In the genomic region with DNA sequence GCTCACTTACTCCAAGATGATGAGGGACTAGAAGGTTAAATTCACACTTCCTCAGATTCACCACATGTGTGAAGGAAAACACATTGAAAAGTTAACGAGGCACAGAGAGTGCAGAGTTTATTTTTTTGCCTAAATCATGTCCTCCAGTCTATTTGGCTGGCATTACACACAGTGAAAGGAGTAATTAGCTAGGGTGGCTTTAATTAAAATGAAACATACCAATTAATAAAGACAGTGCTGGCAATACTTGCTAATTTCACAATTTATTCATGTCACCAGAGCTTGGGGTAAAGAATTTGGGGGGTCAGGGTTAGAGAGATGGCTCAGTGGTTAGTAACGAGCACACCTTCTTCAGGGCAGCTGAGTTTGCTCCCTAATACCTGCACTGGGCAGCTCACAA, we compare ENCODE assay signal across 21 mouse cellular contexts. TPM values are rescaled to one million over a fixed set of nuclear protein-coding genes. Genes with fewer than 3 reads are reported as not detected.
"Had no signal": no experiment of that assay in that cellular context is flagged by ENCODE, and none has a peak within 500 bp of the region (broad histone marks: within the 10 kb centered on the region; RNA-seq: fewer than 3 reads in every experiment).

No protein-coding gene starts in this region.

- H3K4me3 ChIP-seq: lung, embryonic 15.5 days; megakaryocyte, embryonic 14.5 days; midbrain, embryonic 13.5 days; midbrain, embryonic 15.5 days; neural tube, embryonic 12.5 days; stomach, embryonic 15.5 days had no signal

- H3K27me3 ChIP-seq: lung, embryonic 15.5 days; megakaryocyte, embryonic 14.5 days; midbrain, embryonic 13.5 days; midbrain, embryonic 15.5 days; neural tube, embryonic 12.5 days; stomach, embryonic 15.5 days had no signal

- H3K9me3 ChIP-seq: lung, embryonic 15.5 days; megakaryocyte, embryonic 14.5 days; midbrain, embryonic 13.5 days; midbrain, embryonic 15.5 days; neural tube, embryonic 12.5 days; stomach, embryonic 15.5 days had no signal

- ATAC-seq: lung, postnatal 0 days; midbrain, embryonic 13.5 days; midbrain, embryonic 15.5 days had no signal

- H3K36me3 ChIP-seq: lung, embryonic 15.5 days; midbrain, embryonic 13.5 days; midbrain, embryonic 15.5 days; neural tube, embryonic 12.5 days; stomach, embryonic 15.5 days had no signal

- H3K4me1 ChIP-seq: lung, embryonic 15.5 days; megakaryocyte, embryonic 14.5 days; midbrain, embryonic 13.5 days; midbrain, embryonic 15.5 days; neural tube, embryonic 12.5 days; stomach, embryonic 15.5 days had no signal

- H3K27ac ChIP-seq: lung, embryonic 15.5 days; macrophage; midbrain, embryonic 13.5 days; midbrain, embryonic 15.5 days; neural tube, embryonic 12.5 days; stomach, embryonic 15.5 days; stomach, postnatal 0 days had no signal

- DNase-seq: lung, adult 2 months; lung, postnatal 14 days; lung, postnatal 36 days; right cerebral cortex, postnatal 14 days; thymus, adult 2 months; thymus, postnatal 25 days; thymus, postnatal 4 days had no signal

- H3K4me2 ChIP-seq: lung, embryonic 15.5 days; midbrain, embryonic 11.5 days; midbrain, embryonic 13.5 days; midbrain, embryonic 15.5 days; neural tube, embryonic 12.5 days; stomach, embryonic 15.5 days had no signal

- H3K9ac ChIP-seq: lung, embryonic 15.5 days; midbrain, embryonic 13.5 days; midbrain, embryonic 15.5 days; neural tube, embryonic 12.5 days; stomach, embryonic 15.5 days had no signal

RNA-seq across cellular contexts. Expression of a gene that starts 46.8 kb away (rescaled TPM):
- total RNA-seq: megakaryocyte progenitor cell, adult 5-6 weeks; monocyte, adult 5-6 weeks; neutrophil, adult 5-6 weeks had no signal
- polyA plus RNA-seq: macrophage; spleen, adult 2 months had no signal
